Mouse (Mus musculus) stomach, embryonic 16.5 days (tissue): ENCODE data around the gene Kctd17. TPM values are rescaled to one million over a fixed set of nuclear protein-coding genes. Genes with fewer than 3 reads are reported as not detected.
A peak's percentile ranks its signal among the peaks of the same experiment; 100 is the strongest.

Source experiments
- ATAC-seq: fragments of 200-750 bp; cut with Nextera tagmentation; 2 replicates; pipeline ENCODE4 v1.8.0; 2017; ENCODE audit warnings: moderate number of reproducible peaks, moderate TSS enrichment; ENCODE audit not compliant: insufficient read depth, low FRiP score
- H3K27ac ChIP-seq: fragments of 300-500 bp; sonication (generic); 2 replicates; pipeline ENCODE4 v1.5.1; 2014; ENCODE audit warnings: low read length
- H3K27me3 ChIP-seq: fragments of 300-500 bp; sonication (generic); 2 replicates; pipeline ENCODE4 v1.6.1; 2014; ENCODE audit warnings: low read length, control low read depth, mixed read lengths; ENCODE audit not compliant: control insufficient read depth, insufficient read depth
- H3K36me3 ChIP-seq: fragments of 300-500 bp; sonication (generic); 2 replicates; pipeline ENCODE4 v1.6.1; 2014; ENCODE audit warnings: low read length; ENCODE audit not compliant: control insufficient read depth, insufficient read depth
- H3K4me1 ChIP-seq: fragments of 300-500 bp; sonication (generic); 2 replicates; pipeline ENCODE4 v1.6.1; 2014; ENCODE audit warnings: low read length, control low read depth, mixed read lengths; ENCODE audit not compliant: control insufficient read depth, insufficient read depth
- H3K4me2 ChIP-seq: fragments of 300-500 bp; sonication (generic); 2 replicates; pipeline ENCODE4 v1.6.1; 2014; ENCODE audit warnings: low read depth, low read length, mixed read lengths
- H3K4me3 ChIP-seq: fragments of 300-500 bp; sonication (generic); replicated peaks from 2 replicates; pipeline ENCODE4 v1.5.1; 2014; ENCODE audit warnings: mild to moderate bottlenecking, low read length
- H3K9ac ChIP-seq: fragments of 300-500 bp; sonication (generic); 2 replicates; pipeline ENCODE4 v1.6.1; 2014; ENCODE audit warnings: low read length
- H3K9me3 ChIP-seq: fragments of 300-500 bp; sonication (generic); replicated peaks from 2 replicates; pipeline ENCODE4 v1.6.1; 2016; ENCODE audit warnings: low read length, control low read depth; ENCODE audit not compliant: control insufficient read depth
- WGBS: fragments of 180-500 bp; shearing (Covaris S2); extraction: QIAGEN DNeasy Blood & Tissue Kit; methylation state at CpG from one replicate; pipeline ENCODE4 v1.1.7; 2014; 5-methylcytosine and 5-hydroxymethylcytosine counted together
- polyA plus RNA-seq: library from polyadenylated mRNA; unstranded; fragments of >200 nt; fragmentation: Nextera tagmentation; extraction: Ambion mirVana; gene quantifications from 2 replicates; pipeline ENCODE4 v1.2.1, GENCODE M21; 2015

Gene Kctd17
- polyA plus RNA-seq, 1 experiment from 2014 or later, result 32.0 TPM

- peak overlapping the region; percentile 70 for H3K9ac ChIP-seq
- H3K27me3 ChIP-seq, result no peaks in the 10 kb centered on the region
- peaks cover 20% of the 10 kb centered on the region for H3K4me1 ChIP-seq
- peak overlapping the region; percentile 53 for H3K4me2 ChIP-seq
- H3K4me3 ChIP-seq, result peak overlapping the region; percentile 34
- peak overlapping the region; percentile 70 for H3K27ac ChIP-seq
- H3K9me3 ChIP-seq, result no peaks in the 10 kb centered on the region
- no peaks in the 10 kb centered on the region for H3K36me3 ChIP-seq
- 15% methylated on average over 23 of the region's 23 CpGs for WGBS
- ATAC-seq, result peak; percentile 23; the same call in 1 of the 2 replicates
Measured at GRCm38 (mm10) chr15:78437237-78438017, 9.1 kb downstream of the Kctd17 start.

GRCm38 (mm10) chr15:78438018-78438394, 9.6 kb downstream of the Kctd17 start:
- Histone ChIP-seq H3K27ac (peak overlapping the region; percentile 70), H3K4me2 (peak overlapping the region; percentile 53; the same call in 1 of the 2 replicates), H3K4me3 (no peak overlapping the region), H3K9me3 (no peaks in the 10 kb centered on the region), H3K27me3 (no peaks in the 10 kb centered on the region), H3K36me3 (no peaks in the 10 kb centered on the region), H3K4me1 (peaks cover 20% of the 10 kb centered on the region), H3K9ac (no peak overlapping the region)
- ATAC-seq, result no peak
- 51% methylated on average over 4 of the region's 4 CpGs for WGBS

GRCm38 (mm10) chr15:78438505-78438904, 10.1 kb downstream of the Kctd17 start:
- 56% methylated on average over 8 of the region's 8 CpGs for WGBS
- Histone ChIP-seq H3K36me3 (no peaks in the 10 kb centered on the region), H3K27ac (no peak overlapping the region), H3K4me1 (peaks cover 20% of the 10 kb centered on the region), H3K4me2 (no peak overlapping the region), H3K9ac (peak overlapping the region; percentile 31; the same call in 1 of the 2 replicates), H3K27me3 (no peaks in the 10 kb centered on the region), H3K9me3 (no peaks in the 10 kb centered on the region), H3K4me3 (no peak overlapping the region)
- ATAC-seq, result no peak

- Histone ChIP-seq H3K27ac (no peak overlapping the region), H3K27me3 (no peaks in the 10 kb centered on the region), H3K9me3 (no peaks in the 10 kb centered on the region), H3K9ac (no peak overlapping the region), H3K4me2 (no peak overlapping the region), H3K4me3 (no peak overlapping the region), H3K36me3 (no peaks in the 10 kb centered on the region), H3K4me1 (peaks cover 20% of the 10 kb centered on the region)
- no peak for ATAC-seq
- whole genome bisulfite sequencing, result 63% methylated on average over 9 of the region's 9 CpGs
Measured at GRCm38 (mm10) chr15:78438973-78439372, 10.6 kb downstream of the Kctd17 start.

GRCm38 (mm10) chr15:78442231-78442630, 13.9 kb downstream of the Kctd17 start:
- Histone ChIP-seq H3K9me3 (no peaks in the 10 kb centered on the region), H3K27ac (no peak overlapping the region), H3K36me3 (no peaks in the 10 kb centered on the region), H3K27me3 (no peaks in the 10 kb centered on the region), H3K4me2 (no peak overlapping the region), H3K4me3 (no peak overlapping the region), H3K4me1 (peaks cover 9% of the 10 kb centered on the region), H3K9ac (no peak overlapping the region)
- 85% methylated on average over 19 of the region's 19 CpGs for WGBS
- no peak for ATAC-seq

- Histone ChIP-seq H3K9ac (no peak overlapping the region), H3K4me2 (no peak overlapping the region), H3K27ac (no peak overlapping the region), H3K4me3 (no peak overlapping the region), H3K9me3 (no peaks in the 10 kb centered on the region), H3K4me1 (peaks cover 6% of the 10 kb centered on the region; the same call in 1 of the 2 replicates), H3K36me3 (no peaks in the 10 kb centered on the region), H3K27me3 (no peaks in the 10 kb centered on the region)
- no peak for ATAC-seq
- WGBS, result 47% methylated on average over 6 of the region's 6 CpGs
Measured at GRCm38 (mm10) chr15:78443857-78444256, 15.5 kb downstream of the Kctd17 start.

- no peak overlapping the region for H3K4me2 ChIP-seq
- 47% methylated on average over 7 of the region's 7 CpGs for WGBS
- no peaks in the 10 kb centered on the region for H3K27me3 ChIP-seq
- H3K9me3 ChIP-seq, result no peaks in the 10 kb centered on the region
- no peak overlapping the region for H3K4me3 ChIP-seq
- peaks cover 10% of the 10 kb centered on the region; the same call in 1 of the 2 replicates for H3K4me1 ChIP-seq
- H3K36me3 ChIP-seq, result no peaks in the 10 kb centered on the region
- no peak overlapping the region; the same call in 1 of the 2 replicates for H3K27ac ChIP-seq
- no peak for ATAC-seq
- H3K9ac ChIP-seq, result peak overlapping the region; percentile 46; the same call in 1 of the 2 replicates
Measured at GRCm38 (mm10) chr15:78447121-78447520, 18.8 kb downstream of the Kctd17 start.

- WGBS, result under 1% methylated on average over 22 of the region's 22 CpGs
- Histone ChIP-seq H3K9ac (peak overlapping the region; percentile 63), H3K4me2 (peak overlapping the region; percentile 70), H3K4me3 (peak overlapping the region; percentile 41), H3K27me3 (no peaks in the 10 kb centered on the region), H3K9me3 (no peaks in the 10 kb centered on the region), H3K36me3 (no peaks in the 10 kb centered on the region), H3K4me1 (peaks cover 10% of the 10 kb centered on the region; the same call in 1 of the 2 replicates), H3K27ac (peak overlapping the region; percentile 82)
- peak; percentile 68; the same call in 1 of the 2 replicates for ATAC-seq
Measured at GRCm38 (mm10) chr15:78447746-78448535, 19.6 kb downstream of the Kctd17 start.

GRCm38 (mm10) chr15:78449131-78449530, 20.8 kb downstream of the Kctd17 start:
- Histone ChIP-seq H3K36me3 (no peaks in the 10 kb centered on the region), H3K4me1 (peaks cover 10% of the 10 kb centered on the region; the same call in 1 of the 2 replicates), H3K27me3 (no peaks in the 10 kb centered on the region), H3K9ac (peak overlapping the region; percentile 63; the same call in 1 of the 2 replicates), H3K9me3 (no peaks in the 10 kb centered on the region), H3K27ac (no peak overlapping the region), H3K4me3 (no peak overlapping the region), H3K4me2 (no peak overlapping the region)
- WGBS, result 61% methylated on average over 6 of the region's 6 CpGs
- ATAC-seq, result no peak
